Mouse (Mus musculus) neutrophil, adult 5-6 weeks (primary cell): Measurements from ENCODE around the gene Soat1. TPM values are rescaled to one million over a fixed set of nuclear protein-coding genes. Genes with fewer than 3 reads are reported as not detected.
"Not testable (repeated sequence)": the region's sequence is repeated elsewhere in the genome, so short reads cannot be mapped to it uniquely, and the experiment has no call there.

Experiments
- ATAC-seq: fragments of 151-379, 151-347 bp; 2 replicates; pipeline ENCODE4 v1.8.0; 2017; ENCODE audit warnings: mild to moderate bottlenecking, moderate TSS enrichment; ENCODE audit not compliant: insufficient number of reproducible peaks, poor library complexity, low FRiP score, severe bottlenecking; ENCODE audit errors: extremely low read depth
- total RNA-seq: library from RNA; stranded (forward); fragments of 200-1000 nt; gene quantifications from 2 replicates; pipeline ENCODE4 v1.2.3, GENCODE M21; 2017

The Soat1 gene
- total RNA-seq, 1 experiment from 2014 or later: 105 TPM

DNA sequence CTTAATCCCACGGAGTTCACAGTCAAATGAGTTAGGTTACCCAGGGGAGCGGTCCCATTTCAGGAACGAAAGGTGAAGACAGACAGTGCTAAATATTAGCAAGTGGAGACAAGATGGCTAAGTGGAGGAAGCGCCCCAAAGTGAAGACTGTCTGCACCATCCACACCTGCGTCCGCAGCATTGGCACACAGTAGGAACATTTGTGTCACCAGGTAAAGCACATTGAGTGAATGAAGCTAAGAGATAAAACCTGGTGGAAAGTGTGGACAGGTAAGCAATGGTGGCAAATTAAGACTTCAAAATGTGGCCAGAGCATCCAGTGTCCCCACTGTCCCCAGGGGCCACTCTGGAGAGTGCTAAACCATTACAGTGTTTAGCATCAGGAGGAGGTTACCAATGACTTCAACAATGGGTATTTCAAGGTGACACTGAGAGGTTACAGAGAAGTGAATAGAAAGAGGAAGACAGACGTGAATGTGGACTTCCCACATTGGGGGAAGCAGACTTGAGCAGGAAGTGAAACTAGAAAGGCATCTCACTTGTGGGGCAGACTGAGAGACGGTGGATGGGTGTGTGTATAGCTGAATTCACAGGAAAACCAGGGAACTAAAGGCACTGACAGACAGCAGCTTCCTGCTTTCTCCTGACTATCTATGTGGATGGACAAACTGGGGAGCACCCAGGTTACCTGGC lies 37.0 kb downstream of the Soat1 start:
- peak; percentile 96 for ATAC-seq

GRCm38 (mm10) chr1:156433497-156433896 lies 40.6 kb downstream of the Soat1 start:
- ATAC-seq: no peak

DNA sequence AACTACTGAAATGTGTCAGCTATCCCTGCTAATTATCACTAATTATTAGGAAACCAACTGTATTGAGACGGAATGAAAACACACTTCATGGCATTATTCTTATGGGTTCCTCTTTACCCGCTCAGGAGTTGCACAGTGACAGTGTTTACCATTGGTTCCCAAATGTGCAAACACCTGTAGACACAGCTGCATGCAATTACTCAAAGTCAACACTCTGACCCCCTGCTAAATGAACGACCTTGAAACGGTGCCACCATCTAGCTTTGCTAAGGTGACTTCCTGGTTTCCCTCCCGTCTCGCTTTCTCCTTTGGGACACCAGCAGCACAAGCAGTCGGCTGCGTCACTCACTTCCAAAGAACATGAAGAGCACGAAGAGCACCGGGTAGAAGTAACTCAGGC lies 41.6 kb downstream of the Soat1 start:
- no peak for ATAC-seq

DNA sequence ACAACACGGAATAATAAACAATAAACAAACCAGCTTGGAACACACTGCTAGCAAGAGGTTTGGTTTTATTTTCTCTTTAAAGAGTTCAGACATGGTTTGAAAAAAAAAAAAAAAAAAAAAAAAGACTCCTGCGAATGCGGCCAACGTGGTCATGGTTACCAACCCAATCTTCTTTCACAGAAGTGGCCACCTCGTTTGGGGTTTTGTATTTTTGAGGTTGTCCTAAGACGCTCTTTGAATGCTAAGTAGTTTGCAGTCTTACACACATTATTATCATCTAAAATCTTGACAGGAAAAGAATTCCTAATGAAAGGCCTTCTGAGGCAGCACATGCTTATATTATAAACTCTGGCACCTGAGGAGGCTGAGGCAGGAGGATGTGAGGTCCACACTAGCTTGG lies 45.7 kb downstream of the Soat1 start:
- no peak for ATAC-seq

DNA sequence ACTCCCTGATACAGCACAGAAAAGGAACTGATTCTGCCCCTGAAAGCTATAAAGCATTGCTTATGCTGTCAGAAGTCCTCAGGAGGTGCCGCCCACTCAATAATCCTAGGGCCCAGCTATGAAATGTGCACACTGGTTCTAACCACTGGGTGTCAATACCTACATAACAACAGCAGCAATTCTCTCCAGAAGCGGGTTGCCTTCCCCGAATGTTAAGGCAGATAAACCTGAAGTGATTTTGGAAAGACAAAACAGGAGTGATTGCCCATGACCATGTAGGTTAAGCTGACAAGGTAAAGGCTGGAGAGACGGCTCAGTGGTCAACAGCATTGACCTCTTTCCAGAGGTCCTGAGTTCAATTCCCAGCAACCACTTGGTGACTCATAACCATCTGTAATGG lies 48.4 kb downstream of the Soat1 start:
- no peak for ATAC-seq

GRCm38 (mm10) chr1:156424054-156424453 lies 50.1 kb downstream of the Soat1 start:
- ATAC-seq: no peak

DNA sequence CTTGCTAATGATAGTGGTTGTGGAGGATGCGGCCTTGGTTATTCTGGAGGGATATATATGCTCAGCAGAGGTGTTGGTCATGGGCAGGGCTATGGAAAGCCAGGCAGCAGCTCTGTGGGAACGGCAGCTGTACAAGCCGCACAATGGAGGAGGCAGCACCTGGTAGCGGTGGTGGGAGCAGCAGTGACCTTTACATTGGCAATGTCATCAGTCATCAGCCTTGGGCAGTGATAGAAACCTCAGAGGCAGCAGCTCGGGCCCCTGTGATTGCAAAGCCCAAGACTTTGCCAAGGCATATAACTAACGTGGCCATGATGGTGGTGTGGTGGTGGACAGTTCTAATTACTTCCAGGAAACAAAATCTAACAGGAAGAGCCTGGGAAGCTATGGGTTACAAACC lies 50.6 kb downstream of the Soat1 start:
- no peak for ATAC-seq

DNA sequence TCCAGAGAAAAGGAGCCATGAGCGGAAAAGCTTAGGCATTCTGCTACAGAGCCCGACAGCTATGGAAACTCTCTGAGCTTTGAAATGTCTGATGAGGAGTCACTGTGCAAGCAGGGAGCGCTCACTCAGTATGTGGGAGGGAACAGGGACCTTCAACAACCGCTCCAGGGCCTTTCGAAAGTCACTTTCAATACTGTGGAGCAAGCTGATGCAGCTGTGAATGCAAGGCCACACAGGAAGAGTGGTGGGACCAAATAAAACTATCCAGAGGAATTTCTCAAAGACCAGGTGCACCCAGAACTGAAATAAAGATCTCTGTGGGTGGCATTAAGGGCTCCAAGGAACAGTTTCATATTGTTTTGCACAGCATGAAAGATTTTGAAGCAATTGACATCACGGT lies 51.3 kb downstream of the Soat1 start:
- no peak for ATAC-seq

- peak; percentile 88 for ATAC-seq
Observed at GRCm38 (mm10) chr1:156420671-156421297, 53.3 kb downstream of the Soat1 start, which contains the start of gene Axdnd1. Axdnd1 (minus strand) TSS chr1:156421159.

DNA sequence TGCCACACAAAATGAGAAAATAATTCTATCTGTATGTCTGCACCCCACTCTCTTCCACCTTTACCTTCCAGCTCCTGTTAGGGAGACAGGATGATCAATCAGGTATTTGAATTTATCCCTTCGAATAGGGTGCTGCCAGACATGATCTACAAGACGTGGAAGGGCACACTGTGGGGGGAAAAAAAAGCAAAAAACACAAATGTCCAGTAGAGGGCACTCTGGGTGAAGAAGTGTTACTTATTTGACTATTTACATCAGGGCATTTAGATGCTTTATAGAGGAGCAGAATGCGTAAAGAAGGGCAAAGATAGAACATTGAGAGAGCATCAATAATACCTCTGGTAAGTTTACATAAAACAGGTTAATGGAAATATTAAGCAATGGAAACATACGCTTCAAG lies 56.0 kb downstream of the Soat1 start:
- ATAC-seq: peak; percentile 38; the same call in 1 of the 2 replicates

DNA sequence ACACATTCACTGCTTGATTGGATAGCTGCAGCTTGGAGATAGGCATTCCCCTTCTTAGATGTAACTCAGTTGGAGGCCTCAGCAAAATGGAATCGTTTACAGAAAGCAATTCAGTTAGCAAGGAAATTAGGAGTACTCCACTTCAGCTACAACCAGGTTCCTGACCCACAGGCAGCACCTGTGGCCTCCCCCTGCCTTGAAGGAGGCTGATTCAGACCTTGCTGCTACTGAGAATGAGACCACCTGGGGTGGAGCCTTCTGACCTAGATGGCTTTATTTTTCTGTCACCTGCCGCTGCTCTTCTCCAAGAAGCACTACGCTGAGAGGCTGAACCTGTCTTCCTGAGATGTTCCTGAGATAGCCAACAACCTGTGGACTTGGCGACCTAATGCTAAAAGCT lies 65.6 kb downstream of the Soat1 start:
- ATAC-seq: no peak

DNA sequence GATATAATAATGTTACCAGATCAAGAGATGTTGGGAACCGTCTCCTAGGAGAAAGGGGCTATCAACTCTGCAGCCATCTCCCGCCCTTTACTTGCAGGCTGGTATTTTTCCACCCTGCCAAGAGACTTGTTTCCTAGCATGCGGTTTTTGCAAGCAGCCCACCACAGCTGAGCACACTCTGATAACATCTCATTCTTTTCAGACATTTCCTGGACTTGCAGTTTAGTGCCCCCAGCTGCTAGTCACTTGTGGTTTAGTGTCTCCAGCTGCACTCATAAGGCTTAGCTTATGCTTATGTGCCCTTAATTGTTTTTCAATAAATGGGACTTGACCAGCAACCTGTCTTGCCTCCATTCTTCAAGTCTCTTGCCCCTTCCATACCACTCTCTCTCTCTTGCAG lies 66.1 kb downstream of the Soat1 start:
- no peak for ATAC-seq

GRCm38 (mm10) chr1:156403251-156403650 lies 70.9 kb downstream of the Soat1 start:
- no peak for ATAC-seq

DNA sequence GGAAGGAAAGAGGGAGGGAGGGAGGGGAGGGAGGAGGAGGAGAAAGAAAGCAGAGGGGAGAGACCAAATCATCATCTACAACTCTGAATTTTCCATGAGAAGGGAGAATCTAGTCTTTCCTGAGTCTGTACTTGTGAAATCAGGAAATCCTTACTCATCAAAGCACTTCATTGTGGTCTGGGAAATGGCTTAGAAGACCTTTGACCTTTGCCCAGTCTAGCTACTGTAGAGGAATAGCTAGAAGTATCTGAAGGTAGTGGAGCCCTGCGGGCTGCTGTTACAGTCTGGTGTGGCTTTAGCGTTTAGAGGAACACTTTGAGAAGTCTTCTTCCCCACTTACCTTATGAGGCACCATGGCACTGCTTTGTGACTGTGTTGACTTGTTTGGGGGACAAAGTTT lies 71.6 kb downstream of the Soat1 start:
- ATAC-seq: no peak

DNA sequence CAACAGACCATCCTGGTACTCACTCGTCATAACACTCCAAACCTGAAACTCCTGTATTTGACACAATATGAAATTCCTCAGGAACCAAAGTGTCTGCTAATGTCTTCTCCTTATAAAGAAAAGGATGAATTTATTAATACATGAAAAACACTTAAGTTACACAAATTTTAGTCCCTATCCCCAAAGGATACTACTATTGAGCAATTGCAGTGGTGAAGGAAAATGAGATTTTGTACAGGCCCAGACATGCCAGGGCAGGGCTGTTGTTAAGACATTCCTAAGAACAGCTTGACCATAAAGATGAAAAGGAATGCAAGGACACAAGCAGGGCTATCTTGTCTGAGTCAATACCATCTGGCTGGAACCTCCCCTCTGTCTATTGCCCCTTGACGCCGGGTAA lies 74.0 kb downstream of the Soat1 start:
- not testable (repeated sequence) for ATAC-seq

- no peak for ATAC-seq
Observed at GRCm38 (mm10) chr1:156393148-156393547, 81.0 kb downstream of the Soat1 start.

GRCm38 (mm10) chr1:156386880-156387279 lies 87.3 kb downstream of the Soat1 start:
- no peak for ATAC-seq

GRCm38 (mm10) chr1:156386232-156386631 lies 87.9 kb downstream of the Soat1 start:
- ATAC-seq: no peak

- no peak for ATAC-seq
Observed at GRCm38 (mm10) chr1:156381217-156381616, 92.9 kb downstream of the Soat1 start.
